Mouse (Mus musculus) liver, embryonic 14.5 days (tissue): ENCODE results near the gene Nutm1.

Source experiments
- CTCF ChIP-seq: IDR thresholded peaks from 2 replicates; pipeline ENCODE4 v1.5.1; 2016; ENCODE audit warnings: antibody characterized with exemption, low read depth, control low read depth
- EP300 ChIP-seq: IDR thresholded peaks from 2 replicates; pipeline ENCODE4 v1.6.1; 2016; ENCODE audit warnings: antibody characterized with exemption, low read depth

DNA sequence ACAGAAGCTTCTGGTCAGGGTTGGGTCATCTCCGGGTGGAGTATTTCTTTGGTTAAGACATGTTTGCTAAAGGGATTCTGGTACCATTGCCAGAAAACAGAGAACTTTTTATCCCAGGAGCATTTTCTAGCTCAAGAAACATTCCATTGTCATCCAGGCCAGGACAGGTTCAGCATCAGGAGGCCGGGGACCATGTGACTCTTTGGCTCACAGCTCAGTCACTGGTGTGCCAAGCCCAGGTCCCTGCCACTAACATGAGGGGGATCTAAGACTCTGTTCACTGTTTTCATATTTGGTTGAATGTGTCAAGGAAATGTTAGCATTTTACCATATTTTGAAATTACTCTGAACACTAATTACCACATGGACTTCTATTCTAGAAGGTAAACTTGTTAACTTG lies 48.4 kb downstream of the Nutm1 start:
- no peak for TF ChIP-seq CTCF
- no peak for TF ChIP-seq EP300
